Mouse (Mus musculus): ENCODE results near the gene Mgat3. TPM values are rescaled to one million over a fixed set of nuclear protein-coding genes. Genes with fewer than 3 reads are reported as not detected.

Mgat3 gene
- total and polyA plus RNA-seq, 3 experiments: not detected

- TF ChIP-seq TAL1 (IDR thresholded peaks at IDR 0.05; ENCODE audit: low read length) (no peak), SMC3 (IDR thresholded peaks at IDR 0.05; ENCODE audit: low read depth, low read length) (peak; percentile 77), NRF1 (IDR thresholded peaks at IDR 0.05; ENCODE audit: insufficient read depth, low read depth, low read length, poor library complexity, severe bottlenecking) (no peak), CHD2 (IDR thresholded peaks at IDR 0.05; ENCODE audit: low read length) (no peak), USF2 (IDR thresholded peaks at IDR 0.05; ENCODE audit: borderline replicate concordance in 1 of 2, insufficient read depth in 1 of 2, low read depth in 1 of 2, low read length in 2 of 2) (no peak), MAX (IDR thresholded peaks at IDR 0.05; ENCODE audit: low read length) (no peak), CHD1 (IDR thresholded peaks at IDR 0.05; ENCODE audit: low read depth, low read length) (no peak), E2F4 (IDR thresholded peaks at IDR 0.05; ENCODE audit: borderline replicate concordance, low read depth, low read length) (no peak), POLR2AphosphoS2 (IDR thresholded peaks at IDR 0.05; ENCODE audit: low read length) (no peak), GATA1 (IDR thresholded peaks at IDR 0.05; ENCODE audit: low read depth, low read length) (no peak), CTCF (IDR thresholded peaks at IDR 0.05 in 2 of 3, conservative IDR thresholded peaks at IDR 0.05 in 1 of 3; ENCODE audit: control insufficient read depth in 1 of 3, insufficient read depth in 1 of 3, low read depth in 2 of 3, low read length in 3 of 3, poor library complexity in 1 of 3, severe bottlenecking in 1 of 3) (peak; percentile 85 to 93 (median 91)), ZC3H11A (IDR thresholded peaks at IDR 0.05; ENCODE audit: low read depth, low read length) (peak; percentile 74)
These were observed 51.7 kb downstream of the Mgat3 start (continued) for GRCm38 (mm10) chr15:80225208-80225607.

- H3K79me2 ChIP-seq (ENCODE audit: control insufficient read depth, insufficient read depth, low read length, poor library complexity): no peaks in the 10 kb centered on the region
- H3K4me3 ChIP-seq (ENCODE audit: control insufficient read depth in 1 of 2, insufficient read depth in 1 of 2, low read depth in 2 of 2, low read length in 2 of 2): no peak overlapping the region
- H3K27me3 ChIP-seq (ENCODE audit: control insufficient read depth in 1 of 2, insufficient read depth in 2 of 2, low read length in 2 of 2): peaks cover 0 to 1% of the 10 kb centered on the region in 2 experiments; a peak in 1 of 4 replicates
- peaks cover 0 to 6% of the 10 kb centered on the region in 2 experiments; a peak in 2 of 4 replicates for H3K4me1 ChIP-seq (ENCODE audit: control insufficient read depth in 1 of 2, insufficient read depth in 2 of 2, low read length in 2 of 2)
- peak; percentile 81 for DNase-seq (ENCODE audit: low read depth, low spot score)
- H3K36me3 ChIP-seq (ENCODE audit: control insufficient read depth in 1 of 2, insufficient read depth in 2 of 2, low read length in 2 of 2): no peaks in the 10 kb centered on the region
- H3K9ac ChIP-seq (ENCODE audit: control insufficient read depth, low read depth, low read length, poor library complexity, severe bottlenecking): no peak overlapping the region
- TF ChIP-seq SMC3 (IDR thresholded peaks at IDR 0.05; ENCODE audit: low read depth, low read length) (peak; percentile 41), NRF1 (IDR thresholded peaks at IDR 0.05; ENCODE audit: insufficient read depth, low read depth, low read length, poor library complexity, severe bottlenecking) (no peak), RAD21 (IDR thresholded peaks at IDR 0.05; ENCODE audit: low read depth, low read length) (peak; percentile 24), ZMIZ1 (IDR thresholded peaks at IDR 0.05; ENCODE audit: low read depth, low read length) (no peak), TAL1 (IDR thresholded peaks at IDR 0.05; ENCODE audit: low read length) (no peak), GATA1 (IDR thresholded peaks at IDR 0.05; ENCODE audit: low read depth, low read length) (no peak), ETS1 (IDR thresholded peaks at IDR 0.05; ENCODE audit: low read depth, low read length) (no peak), USF2 (IDR thresholded peaks at IDR 0.05; ENCODE audit: borderline replicate concordance in 1 of 2, insufficient read depth in 1 of 2, low read depth in 1 of 2, low read length in 2 of 2) (no peak), ZNF384 (IDR thresholded peaks at IDR 0.05; ENCODE audit: low read depth, low read length) (no peak), UBTF (IDR thresholded peaks at IDR 0.05; ENCODE audit: borderline replicate concordance, insufficient read depth, low read depth, low read length) (no peak), E2F4 (IDR thresholded peaks at IDR 0.05; ENCODE audit: borderline replicate concordance, low read depth, low read length) (no peak), MEF2A (IDR thresholded peaks at IDR 0.05; ENCODE audit: extremely low read depth, insufficient replicate concordance, low read depth, low read length, poor library complexity, severe bottlenecking) (no peak), ZKSCAN1 (IDR thresholded peaks at IDR 0.05; ENCODE audit: low read depth, low read length) (no peak), MYC (IDR thresholded peaks at IDR 0.05; ENCODE audit: low read depth, low read length) (no peak), MXI1 (IDR thresholded peaks at IDR 0.05; ENCODE audit: low read depth, low read length) (no peak), MAFK (IDR thresholded peaks at IDR 0.05; ENCODE audit: borderline replicate concordance, low read depth, low read length) (no peak), MAX (IDR thresholded peaks at IDR 0.05; ENCODE audit: low read length) (no peak), GABPA (IDR thresholded peaks at IDR 0.05; ENCODE audit: low read depth, low read length) (no peak), POLR2A (IDR thresholded peaks at IDR 0.05; ENCODE audit: control insufficient read depth in 1 of 2, insufficient read depth in 1 of 2, low read depth in 1 of 2, low read length in 2 of 2, poor library complexity in 1 of 2) (no peak), USF1 (IDR thresholded peaks at IDR 0.05; ENCODE audit: low read depth, low read length) (no peak), CTCF (IDR thresholded peaks at IDR 0.05 in 2 of 3, conservative IDR thresholded peaks at IDR 0.05 in 1 of 3; ENCODE audit: control insufficient read depth in 1 of 3, insufficient read depth in 1 of 3, low read depth in 2 of 3, low read length in 3 of 3, poor library complexity in 1 of 3, severe bottlenecking in 1 of 3) (peak; percentile 35 to 48 (median 38)), BHLHE40 (IDR thresholded peaks at IDR 0.05; ENCODE audit: borderline replicate concordance, low read depth, low read length) (no peak), RCOR1 (IDR thresholded peaks at IDR 0.05; ENCODE audit: low read depth, low read length) (no peak), ZC3H11A (IDR thresholded peaks at IDR 0.05; ENCODE audit: low read depth, low read length) (0 out of 2 replicates have a peak, but pooled peaks have one; percentile 9), MYB (IDR thresholded peaks at IDR 0.05; ENCODE audit: low read depth, low read length) (no peak), HCFC1 (IDR thresholded peaks at IDR 0.05; ENCODE audit: low read depth, low read length) (no peak), TCF12 (IDR thresholded peaks at IDR 0.05; ENCODE audit: low read depth, low read length) (no peak), CHD2 (IDR thresholded peaks at IDR 0.05; ENCODE audit: low read length) (no peak), TBP (IDR thresholded peaks at IDR 0.05; ENCODE audit: low read depth, low read length) (no peak), KAT2A (conservative IDR thresholded peaks at IDR 0.05; ENCODE audit: low read depth, low read length) (no peak)
- no peaks in the 10 kb centered on the region for H3K9me3 ChIP-seq (replicated peaks; ENCODE audit: insufficient read depth, low read length)
- no peak overlapping the region for H3K27ac ChIP-seq (ENCODE audit: control insufficient read depth, low read depth, low read length)
These were observed 52.3 kb downstream of the Mgat3 start for GRCm38 (mm10) chr15:80225796-80226195.
